Mouse (Mus musculus) midbrain, embryonic 13.5 days (tissue): ENCODE results near the gene Esyt1. TPM values are rescaled to one million over a fixed set of nuclear protein-coding genes. Genes with fewer than 3 reads are reported as not detected.
A peak's percentile ranks its signal among the peaks of the same experiment; 100 is the strongest.

Source experiments
- ATAC-seq: fragments of 200-750 bp; cut with Nextera tagmentation; 2 replicates; pipeline ENCODE4 v1.8.0; 2017; ENCODE audit warnings: mild to moderate bottlenecking, moderate TSS enrichment, moderate library complexity
- H3K27ac ChIP-seq: fragments of 300-500 bp; sonication (generic); 2 replicates; pipeline ENCODE4 v1.5.1; 2015; ENCODE audit warnings: inconsistent platforms, mild to moderate bottlenecking, moderate library complexity
- H3K27me3 ChIP-seq: fragments of 300-500 bp; sonication (generic); 2 replicates; pipeline ENCODE4 v1.6.1; 2015; ENCODE audit warnings: mild to moderate bottlenecking, inconsistent platforms
- H3K36me3 ChIP-seq: fragments of 300-500 bp; sonication (generic); 2 replicates; pipeline ENCODE4 v1.6.1; 2015; ENCODE audit warnings: mild to moderate bottlenecking, inconsistent platforms
- H3K4me1 ChIP-seq: fragments of 300-500 bp; sonication (generic); replicated peaks from 2 replicates; pipeline ENCODE4 v1.6.1; 2015; ENCODE audit warnings: inconsistent platforms
- H3K4me2 ChIP-seq: fragments of 300-500 bp; sonication (generic); replicated peaks from 2 replicates; pipeline ENCODE4 v1.6.1; 2015; ENCODE audit warnings: moderate library complexity, mild to moderate bottlenecking, inconsistent platforms
- H3K4me3 ChIP-seq: fragments of 300-500 bp; sonication (generic); replicated peaks from 2 replicates; pipeline ENCODE4 v1.5.1; 2015; ENCODE audit warnings: mild to moderate bottlenecking, inconsistent platforms
- H3K9ac ChIP-seq: fragments of 300-500 bp; sonication (generic); replicated peaks from 2 replicates; pipeline ENCODE4 v1.6.1; 2015; ENCODE audit warnings: mild to moderate bottlenecking, inconsistent platforms
- H3K9me3 ChIP-seq: fragments of 300-500 bp; sonication (generic); 2 replicates; pipeline ENCODE4 v1.6.1; 2016; ENCODE audit warnings: mild to moderate bottlenecking, inconsistent platforms
- WGBS: fragments of 180-500 bp; shearing (Covaris S2); methylation state at CpG from one replicate; pipeline ENCODE4 v1.1.7; 2015; 5-methylcytosine and 5-hydroxymethylcytosine counted together
- polyA plus RNA-seq: library from polyadenylated mRNA; unstranded; fragments of >200 nt; fragmentation: Nextera tagmentation; extraction: Ambion mirVana; gene quantifications from 2 replicates; pipeline ENCODE4 v1.2.1, GENCODE M21; 2015

The Esyt1 gene
- polyA plus RNA-seq, 1 experiment from 2014 or later: 13.7 TPM

GRCm38 (mm10) chr10:128535624-128536265, 10.1 kb upstream of the Esyt1 start:
- no peaks in the 10 kb centered on the region for H3K36me3 ChIP-seq
- peaks cover 9% of the 10 kb centered on the region for H3K4me1 ChIP-seq
- H3K9me3 ChIP-seq: no peaks in the 10 kb centered on the region
- 75% methylated on average over 4 of the region's 4 CpGs for WGBS
- H3K27ac ChIP-seq: no peak overlapping the region
- H3K4me2 ChIP-seq: peak overlapping the region; percentile 43
- H3K27me3 ChIP-seq: no peaks in the 10 kb centered on the region
- 0 out of 2 replicates have a peak overlapping the region, but pooled peaks have one; percentile 14 for H3K9ac ChIP-seq
- ATAC-seq: no peak; the same call in 1 of the 2 replicates
- H3K4me3 ChIP-seq: peak overlapping the region; percentile 24

- Histone ChIP-seq H3K4me1 (peaks cover 9% of the 10 kb centered on the region), H3K4me3 (no peak overlapping the region), H3K9me3 (no peaks in the 10 kb centered on the region), H3K27ac (no peak overlapping the region), H3K4me2 (no peak overlapping the region), H3K36me3 (no peaks in the 10 kb centered on the region), H3K9ac (no peak overlapping the region; the same call in 1 of the 2 replicates), H3K27me3 (no peaks in the 10 kb centered on the region)
- ATAC-seq: no peak
- WGBS: 82% methylated on average over 2 of the region's 2 CpGs
Observed at GRCm38 (mm10) chr10:128535206-128535605, 9.5 kb upstream of the Esyt1 start.

- Histone ChIP-seq H3K4me1 (peaks cover 27% of the 10 kb centered on the region), H3K27me3 (peaks cover 36% of the 10 kb centered on the region), H3K36me3 (no peaks in the 10 kb centered on the region; the same call in 1 of the 2 replicates), H3K27ac (no peak overlapping the region), H3K9ac (peak overlapping the region; percentile 39), H3K4me2 (peak overlapping the region; percentile 100), H3K4me3 (peak overlapping the region; percentile 69), H3K9me3 (no peaks in the 10 kb centered on the region)
- 34% methylated on average over 28 of the region's 28 CpGs for WGBS
- ATAC-seq: no peak
Observed at GRCm38 (mm10) chr10:128526366-128527356, 990 bp upstream of the Esyt1 start.

GRCm38 (mm10) chr10:128524732-128525662, 674 bp downstream of the Esyt1 start:
- ATAC-seq: peak; percentile 72
- H3K4me2 ChIP-seq: peak overlapping the region; percentile 100

GRCm38 (mm10) chr10:128524111-128524731, 1.4 kb downstream of the Esyt1 start:
- Histone ChIP-seq H3K9me3 (no peaks in the 10 kb centered on the region), H3K27ac (no peak overlapping the region), H3K9ac (peak overlapping the region; percentile 74), H3K36me3 (peaks cover 10% of the 10 kb centered on the region), H3K27me3 (peaks cover 33% of the 10 kb centered on the region), H3K4me2 (peak overlapping the region; percentile 100), H3K4me3 (peak overlapping the region; percentile 69), H3K4me1 (peaks cover 27% of the 10 kb centered on the region)
- WGBS: 5% methylated on average over 10 of the region's 11 CpGs
- no peak for ATAC-seq

More at GRCm38 (mm10) chr10:128524732-128525662, 674 bp downstream of the Esyt1 start:
- Histone ChIP-seq H3K36me3 (peaks cover 9% of the 10 kb centered on the region), H3K4me3 (peak overlapping the region; percentile 69), H3K9ac (peak overlapping the region; percentile 74), H3K9me3 (no peaks in the 10 kb centered on the region), H3K27me3 (peaks cover 36% of the 10 kb centered on the region), H3K27ac (peak overlapping the region; percentile 44), H3K4me1 (peaks cover 27% of the 10 kb centered on the region)
- under 1% methylated on average over 58 of the region's 58 CpGs for WGBS

- H3K4me1 ChIP-seq: peaks cover 27% of the 10 kb centered on the region
- H3K36me3 ChIP-seq: peaks cover 10% of the 10 kb centered on the region
- ATAC-seq: no peak
- no peaks in the 10 kb centered on the region for H3K9me3 ChIP-seq
- no peak overlapping the region for H3K9ac ChIP-seq
- peaks cover 36% of the 10 kb centered on the region for H3K27me3 ChIP-seq
- no peak overlapping the region for H3K27ac ChIP-seq
- H3K4me3 ChIP-seq: no peak overlapping the region
- WGBS: 78% methylated on average over 6 of the region's 6 CpGs
- no peak overlapping the region for H3K4me2 ChIP-seq
Observed at GRCm38 (mm10) chr10:128522351-128522750, 3.3 kb downstream of the Esyt1 start.

GRCm38 (mm10) chr10:128520591-128520990, 5.1 kb downstream of the Esyt1 start:
- Histone ChIP-seq H3K4me1 (peaks cover 16% of the 10 kb centered on the region), H3K27ac (no peak overlapping the region), H3K4me2 (no peak overlapping the region), H3K36me3 (peaks cover 10% of the 10 kb centered on the region), H3K27me3 (peaks cover 49% of the 10 kb centered on the region), H3K4me3 (no peak overlapping the region), H3K9ac (no peak overlapping the region), H3K9me3 (no peaks in the 10 kb centered on the region)
- ATAC-seq: no peak
- 86% methylated on average over 16 of the region's 16 CpGs for WGBS

GRCm38 (mm10) chr10:128518833-128519232, 6.8 kb downstream of the Esyt1 start:
- Histone ChIP-seq H3K27me3 (peaks cover 43% of the 10 kb centered on the region), H3K4me2 (no peak overlapping the region)

GRCm38 (mm10) chr10:128516677-128517076, 9.0 kb downstream of the Esyt1 start:
- Histone ChIP-seq H3K4me3 (no peak overlapping the region), H3K9ac (no peak overlapping the region), H3K9me3 (no peaks in the 10 kb centered on the region), H3K27me3 (peaks cover 28% of the 10 kb centered on the region), H3K27ac (no peak overlapping the region), H3K4me2 (no peak overlapping the region), H3K4me1 (no peaks in the 10 kb centered on the region), H3K36me3 (peaks cover 20% of the 10 kb centered on the region)
- no peak for ATAC-seq
- 20% methylated on average over 6 of the region's 6 CpGs for WGBS

More at GRCm38 (mm10) chr10:128518833-128519232, 6.8 kb downstream of the Esyt1 start:
- Histone ChIP-seq H3K36me3 (peaks cover 10% of the 10 kb centered on the region), H3K9me3 (no peaks in the 10 kb centered on the region), H3K4me3 (no peak overlapping the region), H3K9ac (no peak overlapping the region), H3K4me1 (no peaks in the 10 kb centered on the region), H3K27ac (no peak overlapping the region)
- 70% methylated on average over 7 of the region's 7 CpGs for WGBS
- no peak for ATAC-seq

- H3K27ac ChIP-seq: no peak overlapping the region
- 17% methylated on average over 20 of the region's 20 CpGs for WGBS
- H3K4me2 ChIP-seq: 0 out of 2 replicates have a peak overlapping the region, but pooled peaks have one; percentile 3
- H3K27me3 ChIP-seq: peaks cover 28% of the 10 kb centered on the region
- no peak overlapping the region for H3K9ac ChIP-seq
- H3K9me3 ChIP-seq: no peaks in the 10 kb centered on the region
- ATAC-seq: no peak
- no peak overlapping the region for H3K4me3 ChIP-seq
- no peaks in the 10 kb centered on the region for H3K4me1 ChIP-seq
- peaks cover 23% of the 10 kb centered on the region for H3K36me3 ChIP-seq
Observed at GRCm38 (mm10) chr10:128516029-128516428, 9.6 kb downstream of the Esyt1 start.

- ATAC-seq: no peak
- H3K27me3 ChIP-seq: peaks cover 28% of the 10 kb centered on the region
- 77% methylated on average over 4 of the region's 4 CpGs for WGBS
Observed at GRCm38 (mm10) chr10:128515044-128515443, 10.6 kb downstream of the Esyt1 start.

More at GRCm38 (mm10) chr10:128515044-128515443, 10.6 kb downstream of the Esyt1 start:
- no peak overlapping the region for H3K4me2 ChIP-seq
- H3K4me1 ChIP-seq: no peaks in the 10 kb centered on the region
- no peak overlapping the region for H3K9ac ChIP-seq
- H3K9me3 ChIP-seq: no peaks in the 10 kb centered on the region
- no peak overlapping the region for H3K4me3 ChIP-seq
- H3K27ac ChIP-seq: no peak overlapping the region
- peaks cover 20% of the 10 kb centered on the region for H3K36me3 ChIP-seq
